Mouse (Mus musculus) liver, embryonic 13.5 days (tissue): Measurements from ENCODE around the gene Bcl2a1b. TPM values are rescaled to one million over a fixed set of nuclear protein-coding genes. Genes with fewer than 3 reads are reported as not detected.
"Not testable (repeated sequence)": the region's sequence is repeated elsewhere in the genome, so short reads cannot be mapped to it uniquely, and the experiment has no call there.

Experiments
- ATAC-seq: fragments of 200-750 bp; cut with Nextera tagmentation; 2 replicates; pipeline ENCODE4 v1.8.0; 2017; ENCODE audit warnings: low read depth, mild to moderate bottlenecking, moderate number of reproducible peaks, moderate library complexity
- DNase-seq: peaks from one replicate; pipeline ENCODE4 v3.0.0; 2022
- H3K27ac ChIP-seq: fragments of 300-500 bp; sonication (generic); 2 replicates; pipeline ENCODE4 v1.5.1; 2015; ENCODE audit warnings: moderate library complexity, mild to moderate bottlenecking, inconsistent platforms
- H3K27me3 ChIP-seq: fragments of 300-500 bp; sonication (generic); 2 replicates; pipeline ENCODE4 v1.6.1; 2015; ENCODE audit warnings: mild to moderate bottlenecking, inconsistent platforms
- H3K36me3 ChIP-seq: fragments of 300-500 bp; sonication (generic); 2 replicates; pipeline ENCODE4 v1.6.1; 2015; ENCODE audit warnings: mild to moderate bottlenecking, inconsistent platforms
- H3K4me1 ChIP-seq: fragments of 300-500 bp; sonication (generic); replicated peaks from 2 replicates; pipeline ENCODE4 v1.6.1; 2015; ENCODE audit warnings: inconsistent platforms
- H3K4me2 ChIP-seq: fragments of 300-500 bp; sonication (generic); 2 replicates; pipeline ENCODE4 v1.6.1; 2015; ENCODE audit warnings: inconsistent platforms, mild to moderate bottlenecking, moderate library complexity
- H3K4me3 ChIP-seq: fragments of 300-500 bp; sonication (generic); replicated peaks from 2 replicates; pipeline ENCODE4 v1.5.1; 2015; ENCODE audit warnings: mild to moderate bottlenecking, inconsistent platforms
- H3K9ac ChIP-seq: fragments of 300-500 bp; sonication (generic); 2 replicates; pipeline ENCODE4 v1.6.1; 2015; ENCODE audit warnings: mild to moderate bottlenecking, inconsistent platforms
- H3K9me3 ChIP-seq: fragments of 300-500 bp; sonication (generic); replicated peaks from 2 replicates; pipeline ENCODE4 v1.6.1; 2016; ENCODE audit warnings: inconsistent platforms
- WGBS: fragments of 180-500 bp; shearing (Covaris S2); methylation state at CpG from one replicate; pipeline ENCODE4 v1.1.7; 2015; ENCODE audit not compliant: insufficient replicate concordance; 5-methylcytosine and 5-hydroxymethylcytosine counted together
- polyA plus RNA-seq: library from polyadenylated mRNA; unstranded; fragments of >200 nt; fragmentation: Nextera tagmentation; extraction: Ambion mirVana; gene quantifications from 2 replicates; pipeline ENCODE4 v1.2.1, GENCODE M21; 2015

Gene Bcl2a1b
- polyA plus RNA-seq, 1 experiment from 2014 or later, result 1.2 TPM

- Histone ChIP-seq H3K4me2 (peak overlapping the region; percentile 56), H3K4me3 (peak overlapping the region; percentile 47), H3K27ac (peak overlapping the region; percentile 55; the same call in 1 of the 2 replicates)
- H3K9ac ChIP-seq, H3K36me3 ChIP-seq, H3K4me1 ChIP-seq, H3K9me3 ChIP-seq, H3K27me3 ChIP-seq: not testable (repeated sequence)
- WGBS, result 5% methylated on average over 8 of the region's 44 CpGs
- ATAC-seq (peak; percentile 95), DNase-seq (peak; percentile 48)
Measured at GRCm38 (mm10) chr9:89211065-89211858, 12.3 kb downstream of the Bcl2a1b start.

GRCm38 (mm10) chr9:89212428-89212827 is 13.4 kb downstream of the Bcl2a1b start:
- not testable (repeated sequence) for ATAC-seq

GRCm38 (mm10) chr9:89218174-89218573 is 19.2 kb downstream of the Bcl2a1b start:
- H3K36me3 ChIP-seq, H3K4me1 ChIP-seq, H3K9ac ChIP-seq, H3K9me3 ChIP-seq, ATAC-seq, H3K4me2 ChIP-seq, DNase-seq, H3K27me3 ChIP-seq, H3K27ac ChIP-seq, H3K4me3 ChIP-seq: not testable (repeated sequence)
- 84% methylated on average over 4 of the region's 4 CpGs for WGBS

More at GRCm38 (mm10) chr9:89212428-89212827, 13.4 kb downstream of the Bcl2a1b start:
- not testable (repeated sequence) for H3K4me3 ChIP-seq, H3K4me1 ChIP-seq, H3K4me2 ChIP-seq, H3K27ac ChIP-seq, H3K36me3 ChIP-seq, H3K9ac ChIP-seq, H3K9me3 ChIP-seq, H3K27me3 ChIP-seq
- DNase-seq, result peak; percentile 11
- 45% methylated on average over 1 of the region's 1 CpGs for WGBS

- H3K9me3 ChIP-seq, result not testable (repeated sequence)
Measured at GRCm38 (mm10) chr9:89219668-89220067, 20.7 kb downstream of the Bcl2a1b start.

GRCm38 (mm10) chr9:89220704-89221287 is 21.8 kb downstream of the Bcl2a1b start:
- not testable (repeated sequence) for H3K4me3 ChIP-seq, ATAC-seq, H3K9ac ChIP-seq, H3K36me3 ChIP-seq, H3K27me3 ChIP-seq, H3K27ac ChIP-seq, H3K4me1 ChIP-seq, H3K4me2 ChIP-seq, DNase-seq, H3K9me3 ChIP-seq
- WGBS, result 71% methylated on average over 6 of the region's 6 CpGs

More at GRCm38 (mm10) chr9:89219668-89220067, 20.7 kb downstream of the Bcl2a1b start:
- DNase-seq, H3K4me1 ChIP-seq, H3K36me3 ChIP-seq, H3K27ac ChIP-seq, H3K9ac ChIP-seq, H3K4me3 ChIP-seq, H3K27me3 ChIP-seq, H3K4me2 ChIP-seq: not testable (repeated sequence)
- ATAC-seq, result 0 out of 2 replicates have a peak, but pooled peaks have one; percentile 34
- 77% methylated on average over 3 of the region's 4 CpGs for WGBS

- no peak overlapping the region for H3K4me2 ChIP-seq
- no peak for DNase-seq
- 48% methylated on average over 4 of the region's 4 CpGs for WGBS
- no peak overlapping the region for H3K4me3 ChIP-seq
- no peaks in the 10 kb centered on the region for H3K4me1 ChIP-seq
- no peak overlapping the region for H3K9ac ChIP-seq
- H3K27me3 ChIP-seq, result no peaks in the 10 kb centered on the region
- H3K9me3 ChIP-seq, result no peaks in the 10 kb centered on the region
- H3K27ac ChIP-seq, result no peak overlapping the region
- no peaks in the 10 kb centered on the region for H3K36me3 ChIP-seq
- ATAC-seq, result no peak
Measured at GRCm38 (mm10) chr9:89226071-89226470, 27.1 kb downstream of the Bcl2a1b start.

GRCm38 (mm10) chr9:89228122-89228521 is 29.1 kb downstream of the Bcl2a1b start:
- Histone ChIP-seq H3K4me3 (no peak overlapping the region), H3K27me3 (no peaks in the 10 kb centered on the region), H3K36me3 (no peaks in the 10 kb centered on the region), H3K4me2 (no peak overlapping the region), H3K9me3 (no peaks in the 10 kb centered on the region), H3K4me1 (no peaks in the 10 kb centered on the region), H3K9ac (no peak overlapping the region), H3K27ac (no peak overlapping the region)
- ATAC-seq (no peak), DNase-seq (no peak)
- WGBS, result 75% methylated on average over 7 of the region's 7 CpGs

- H3K4me2 ChIP-seq, H3K27me3 ChIP-seq, H3K4me1 ChIP-seq, H3K9me3 ChIP-seq, ATAC-seq, DNase-seq, H3K4me3 ChIP-seq, H3K9ac ChIP-seq, H3K36me3 ChIP-seq, H3K27ac ChIP-seq: not testable (repeated sequence)
- 34% methylated on average over 2 of the region's 2 CpGs for WGBS
Measured at GRCm38 (mm10) chr9:89230897-89231497, 32.0 kb downstream of the Bcl2a1b start.

- not testable (repeated sequence) for H3K4me1 ChIP-seq, H3K36me3 ChIP-seq, ATAC-seq, H3K4me2 ChIP-seq, DNase-seq, H3K4me3 ChIP-seq, H3K9ac ChIP-seq, H3K27ac ChIP-seq, H3K9me3 ChIP-seq, H3K27me3 ChIP-seq
- 69% methylated on average over 4 of the region's 4 CpGs for WGBS
Measured at GRCm38 (mm10) chr9:89237131-89237530, 38.1 kb downstream of the Bcl2a1b start.

- not testable (repeated sequence) for H3K36me3 ChIP-seq
Measured at GRCm38 (mm10) chr9:89238976-89239505, 40.0 kb downstream of the Bcl2a1b start.

GRCm38 (mm10) chr9:89240516-89241019 is 41.6 kb downstream of the Bcl2a1b start:
- H3K9ac ChIP-seq, H3K4me1 ChIP-seq, H3K4me3 ChIP-seq, H3K27me3 ChIP-seq, H3K27ac ChIP-seq, ATAC-seq, DNase-seq, H3K9me3 ChIP-seq, H3K36me3 ChIP-seq, H3K4me2 ChIP-seq: not testable (repeated sequence)
- 73% methylated on average over 3 of the region's 3 CpGs for WGBS

More at GRCm38 (mm10) chr9:89238976-89239505, 40.0 kb downstream of the Bcl2a1b start:
- H3K4me2 ChIP-seq, H3K27me3 ChIP-seq, H3K4me3 ChIP-seq, H3K9me3 ChIP-seq, ATAC-seq, H3K9ac ChIP-seq, DNase-seq, H3K4me1 ChIP-seq, H3K27ac ChIP-seq: not testable (repeated sequence)
- 64% methylated on average over 3 of the region's 5 CpGs for WGBS
